Mouse (Mus musculus) megakaryocyte, embryonic 14.5 days (primary cell): ENCODE measurements around the gene B4galt5.

Experiments used
- FLI1 ChIP-seq: IDR thresholded peaks from 2 replicates; pipeline ENCODE4 v1.6.1; 2012; ENCODE audit warnings: low read length, inconsistent platforms, mixed read lengths
- GATA1 ChIP-seq: IDR thresholded peaks from 3 replicates; pipeline ENCODE4 v1.6.1; 2012; ENCODE audit warnings: mixed read lengths, low read length, inconsistent platforms, borderline replicate concordance

- TF ChIP-seq GATA1 (no peak), FLI1 (no peak)
Measured at GRCm38 (mm10) chr2:167302641-167303040, 46.3 kb downstream of the B4galt5 start.
